Mouse (Mus musculus): ENCODE data around the gene Dhrs7b.
A peak's percentile ranks its signal among the peaks of the same experiment; 100 is the strongest.
"Not testable (repeated sequence)": the region's sequence is repeated elsewhere in the genome, so short reads cannot be mapped to it uniquely, and the experiment has no call there.

Gene Dhrs7b

GRCm38 (mm10) chr11:60830433-60831052 is at the start of gene Dhrs7b:
Gene Dhrs7b (plus strand): TSS chr11:60830631.
- DNase-seq: peak; percentile 87

GRCm38 (mm10) chr11:60784179-60784922 is 46.1 kb upstream of the Dhrs7b start:
- no peak for DNase-seq

- peak; percentile 44 for DNase-seq
These were observed 42.8 kb upstream of the Dhrs7b start for GRCm38 (mm10) chr11:60787595-60787994.

- DNase-seq: no peak
These were observed 40.0 kb upstream of the Dhrs7b start for GRCm38 (mm10) chr11:60790472-60790871.

- no peak for DNase-seq
These were observed 34.1 kb upstream of the Dhrs7b start for GRCm38 (mm10) chr11:60796342-60796741.

GRCm38 (mm10) chr11:60799977-60800376 is 30.5 kb upstream of the Dhrs7b start:
- DNase-seq: no peak

GRCm38 (mm10) chr11:60800892-60801291 is 29.5 kb upstream of the Dhrs7b start:
- no peak for DNase-seq

- DNase-seq: peak; percentile 69
These were observed 22.0 kb upstream of the Dhrs7b start for GRCm38 (mm10) chr11:60808286-60809070.

- peak; percentile 48 for DNase-seq
These were observed 20.9 kb upstream of the Dhrs7b start for GRCm38 (mm10) chr11:60809546-60809945.

GRCm38 (mm10) chr11:60810046-60810965 is 20.1 kb upstream of the Dhrs7b start:
- peak; percentile 49 for DNase-seq

GRCm38 (mm10) chr11:60811054-60811460 is 19.4 kb upstream of the Dhrs7b start:
- DNase-seq: peak; percentile 97

GRCm38 (mm10) chr11:60811618-60812017 is 18.8 kb upstream of the Dhrs7b start, which contains the start of gene Shmt1:
Gene Shmt1 (minus strand): TSS chr11:60811718.
- DNase-seq: not testable (repeated sequence)

GRCm38 (mm10) chr11:60816398-60816797 is 14.0 kb upstream of the Dhrs7b start:
- no peak for DNase-seq

GRCm38 (mm10) chr11:60823771-60824170 is 6.7 kb upstream of the Dhrs7b start:
- DNase-seq: no peak

GRCm38 (mm10) chr11:60825191-60825590 is 5.2 kb upstream of the Dhrs7b start:
- peak; percentile 30 for DNase-seq

GRCm38 (mm10) chr11:60826700-60827099 is 3.7 kb upstream of the Dhrs7b start:
- no peak for DNase-seq

GRCm38 (mm10) chr11:60827241-60827945 is 3.0 kb upstream of the Dhrs7b start:
- no peak for DNase-seq

- DNase-seq: no peak
These were observed 1.5 kb upstream of the Dhrs7b start for GRCm38 (mm10) chr11:60828903-60829302.

- DNase-seq: no peak
These were observed 6.5 kb downstream of the Dhrs7b start for GRCm38 (mm10) chr11:60836897-60837296.

GRCm38 (mm10) chr11:60837644-60838406 is 7.4 kb downstream of the Dhrs7b start:
- peak; percentile 23 for DNase-seq

Data from kidney, postnatal 10 days (tissue).